Mouse (Mus musculus): Measurements from ENCODE around the gene Wdr20.

Gene Wdr20

GRCm38 (mm10) chr12:110777853-110778252, 40.1 kb downstream of the Wdr20 start:
- DNase-seq (ENCODE audit: extremely low read depth, low read depth): peak; percentile 59

GRCm38 (mm10) chr12:110779296-110779695, 41.6 kb downstream of the Wdr20 start:
- peak; percentile 19 for DNase-seq (ENCODE audit: extremely low read depth, low read depth)

- DNase-seq (ENCODE audit: extremely low read depth, low read depth): no peak
Observed at GRCm38 (mm10) chr12:110781181-110781580, 43.4 kb downstream of the Wdr20 start.

- DNase-seq (ENCODE audit: extremely low read depth, low read depth): no peak
Observed at GRCm38 (mm10) chr12:110782278-110782677, 44.5 kb downstream of the Wdr20 start.

GRCm38 (mm10) chr12:110784211-110784610, 46.5 kb downstream of the Wdr20 start:
- no peak for DNase-seq (ENCODE audit: extremely low read depth, low read depth)

- DNase-seq (ENCODE audit: extremely low read depth, low read depth): no peak
Observed at GRCm38 (mm10) chr12:110786243-110786642, 48.5 kb downstream of the Wdr20 start.

- DNase-seq (ENCODE audit: extremely low read depth, low read depth): no peak
Observed at GRCm38 (mm10) chr12:110790580-110790979, 52.8 kb downstream of the Wdr20 start.

GRCm38 (mm10) chr12:110791026-110791425, 53.3 kb downstream of the Wdr20 start:
- DNase-seq (ENCODE audit: extremely low read depth, low read depth): no peak

GRCm38 (mm10) chr12:110795035-110795434, 57.3 kb downstream of the Wdr20 start:
- no peak for DNase-seq (ENCODE audit: extremely low read depth, low read depth)

- no peak for DNase-seq (ENCODE audit: extremely low read depth, low read depth)
Observed at GRCm38 (mm10) chr12:110796748-110797147, 59.0 kb downstream of the Wdr20 start.

- no peak for DNase-seq (ENCODE audit: extremely low read depth, low read depth)
Observed at GRCm38 (mm10) chr12:110797202-110797601, 59.5 kb downstream of the Wdr20 start.

- DNase-seq (ENCODE audit: extremely low read depth, low read depth): no peak
Observed at GRCm38 (mm10) chr12:110797842-110798431, 60.2 kb downstream of the Wdr20 start.

GRCm38 (mm10) chr12:110799226-110799625, 61.5 kb downstream of the Wdr20 start:
- DNase-seq (ENCODE audit: extremely low read depth, low read depth): no peak

GRCm38 (mm10) chr12:110801876-110802464, 64.2 kb downstream of the Wdr20 start:
- DNase-seq (ENCODE audit: extremely low read depth, low read depth): no peak

- no peak for DNase-seq (ENCODE audit: extremely low read depth, low read depth)
Observed at GRCm38 (mm10) chr12:110802674-110803297, 65.0 kb downstream of the Wdr20 start.

GRCm38 (mm10) chr12:110804261-110804660, 66.5 kb downstream of the Wdr20 start:
- DNase-seq (ENCODE audit: extremely low read depth, low read depth): no peak

GRCm38 (mm10) chr12:110806301-110806970, 68.7 kb downstream of the Wdr20 start:
- no peak for DNase-seq (ENCODE audit: extremely low read depth, low read depth)

- DNase-seq (ENCODE audit: extremely low read depth, low read depth): no peak
Observed at GRCm38 (mm10) chr12:110808430-110808829, 70.7 kb downstream of the Wdr20 start.

- no peak for DNase-seq (ENCODE audit: extremely low read depth, low read depth)
Observed at GRCm38 (mm10) chr12:110808848-110809247, 71.1 kb downstream of the Wdr20 start.

GRCm38 (mm10) chr12:110813132-110813531, 75.4 kb downstream of the Wdr20 start:
- no peak for DNase-seq (ENCODE audit: extremely low read depth, low read depth)

- DNase-seq (ENCODE audit: extremely low read depth, low read depth): no peak
Observed at GRCm38 (mm10) chr12:110813624-110814023, 75.9 kb downstream of the Wdr20 start.

- DNase-seq (ENCODE audit: extremely low read depth, low read depth): no peak
Observed at GRCm38 (mm10) chr12:110814924-110815323, 77.2 kb downstream of the Wdr20 start.
